24 mouse cellular contexts compared by ENCODE assay signal in the genomic region with DNA sequence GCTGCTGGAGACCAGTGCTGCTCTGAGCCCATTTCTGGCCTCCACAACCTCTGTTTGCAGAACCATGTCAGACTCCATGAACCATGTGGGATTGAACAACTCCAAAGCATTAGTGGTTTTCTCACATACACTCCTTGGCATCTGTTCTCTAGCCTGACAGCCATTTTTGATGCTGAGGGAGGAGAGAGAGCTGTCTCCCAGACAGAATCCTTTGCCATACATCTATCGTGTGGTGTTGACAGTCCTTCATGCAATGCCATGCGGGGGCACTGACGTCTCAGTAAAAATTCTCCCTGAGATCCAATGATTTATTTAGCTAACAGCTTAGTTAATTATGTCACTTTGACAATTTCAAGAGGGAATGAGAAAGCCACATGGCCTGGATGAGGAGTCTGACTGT.
DNase-seq lines count a peak whose midpoint lies in the region; ATAC-seq and TF ChIP-seq lines count a peak whose summit lies in the region.
"Had no signal": no experiment of that assay in that cellular context is flagged by ENCODE, and none has a peak within 500 bp of the region (broad histone marks: within the 10 kb centered on the region; RNA-seq: fewer than 3 reads in every experiment).

No protein-coding gene starts in this region.

- H3K9me3 ChIP-seq in forebrain, embryonic 15.5 days = no peaks in the 10 kb centered on the region
- no peaks in the 10 kb centered on the region for H3K9me3 ChIP-seq in forebrain, embryonic 12.5 days
- H3K9me3 ChIP-seq in forebrain, postnatal 0 days (ENCODE audit: low read length) = no peaks in the 10 kb centered on the region
- no peaks in the 10 kb centered on the region for H3K9me3 ChIP-seq in forebrain, embryonic 11.5 days (ENCODE audit: control insufficient read depth, low read length)
- no peaks in the 10 kb centered on the region for H3K9me3 ChIP-seq in midbrain, embryonic 11.5 days (ENCODE audit: control insufficient read depth, low read length)
- no peaks in the 10 kb centered on the region for H3K9me3 ChIP-seq in midbrain, embryonic 15.5 days
- H3K9me3 ChIP-seq: embryonic facial prominence, embryonic 13.5 days; embryonic facial prominence, embryonic 15.5 days had no signal

- no peak overlapping the region for H3K4me2 ChIP-seq in forebrain, embryonic 15.5 days (replicated peaks)
- no peak overlapping the region for H3K4me2 ChIP-seq in forebrain, embryonic 12.5 days
- H3K4me2 ChIP-seq in forebrain, postnatal 0 days (ENCODE audit: low read depth) = no peak overlapping the region
- H3K4me2 ChIP-seq in forebrain, embryonic 11.5 days (ENCODE audit: low read depth, low read length, severe bottlenecking) = no peak overlapping the region
- no peak overlapping the region for H3K4me2 ChIP-seq in midbrain, embryonic 11.5 days
- no peak overlapping the region for H3K4me2 ChIP-seq in midbrain, embryonic 15.5 days
- H3K4me2 ChIP-seq: embryonic facial prominence, embryonic 13.5 days; embryonic facial prominence, embryonic 15.5 days had no signal

- H3K9ac ChIP-seq in forebrain, embryonic 15.5 days (replicated peaks) = no peak overlapping the region
- H3K9ac ChIP-seq in forebrain, embryonic 12.5 days = no peak overlapping the region
- no peak overlapping the region for H3K9ac ChIP-seq in forebrain, postnatal 0 days
- H3K9ac ChIP-seq in forebrain, embryonic 11.5 days (ENCODE audit: low read length) = no peak overlapping the region
- no peak overlapping the region for H3K9ac ChIP-seq in midbrain, embryonic 11.5 days (ENCODE audit: low read length)
- no peak overlapping the region for H3K9ac ChIP-seq in midbrain, embryonic 15.5 days
- H3K9ac ChIP-seq: embryonic facial prominence, embryonic 13.5 days; embryonic facial prominence, embryonic 15.5 days had no signal

- peaks cover 16% of the 10 kb centered on the region; the same call in 1 of the 2 replicates for H3K4me1 ChIP-seq in forebrain, embryonic 15.5 days
- peaks cover 8% of the 10 kb centered on the region for H3K4me1 ChIP-seq in forebrain, embryonic 12.5 days
- no peaks in the 10 kb centered on the region for H3K4me1 ChIP-seq in forebrain, postnatal 0 days (ENCODE audit: insufficient read depth)
- peaks cover 2% of the 10 kb centered on the region for H3K4me1 ChIP-seq in forebrain, embryonic 11.5 days (replicated peaks; ENCODE audit: control insufficient read depth, insufficient read depth, low read length)
- no peaks in the 10 kb centered on the region for H3K4me1 ChIP-seq in midbrain, embryonic 11.5 days (ENCODE audit: control insufficient read depth, insufficient read depth, low read length)
- H3K4me1 ChIP-seq in midbrain, embryonic 15.5 days = peaks cover 5% of the 10 kb centered on the region; the same call in 1 of the 2 replicates
- H3K4me1 ChIP-seq: embryonic facial prominence, embryonic 15.5 days had no signal

- no peak overlapping the region for H3K27ac ChIP-seq in forebrain, embryonic 15.5 days (replicated peaks)
- H3K27ac ChIP-seq in forebrain, embryonic 12.5 days = no peak overlapping the region
- H3K27ac ChIP-seq in forebrain, postnatal 0 days (ENCODE audit: low read depth, low read length) = no peak overlapping the region
- no peak overlapping the region for H3K27ac ChIP-seq in forebrain, embryonic 11.5 days (ENCODE audit: low read depth, low read length)
- H3K27ac ChIP-seq in midbrain, embryonic 11.5 days (ENCODE audit: low read depth, low read length) = no peak overlapping the region
- no peak overlapping the region for H3K27ac ChIP-seq in midbrain, embryonic 15.5 days
- H3K27ac ChIP-seq: embryonic facial prominence, embryonic 13.5 days; embryonic facial prominence, embryonic 15.5 days had no signal

- H3K36me3 ChIP-seq in forebrain, embryonic 15.5 days = no peaks in the 10 kb centered on the region
- H3K36me3 ChIP-seq in forebrain, embryonic 12.5 days (replicated peaks) = no peaks in the 10 kb centered on the region
- no peaks in the 10 kb centered on the region for H3K36me3 ChIP-seq in forebrain, postnatal 0 days (ENCODE audit: insufficient read depth)
- H3K36me3 ChIP-seq in forebrain, embryonic 11.5 days (ENCODE audit: control insufficient read depth, insufficient read depth, low read length) = no peaks in the 10 kb centered on the region
- H3K36me3 ChIP-seq in midbrain, embryonic 11.5 days (ENCODE audit: control insufficient read depth, insufficient read depth, low read length) = no peaks in the 10 kb centered on the region
- no peaks in the 10 kb centered on the region for H3K36me3 ChIP-seq in midbrain, embryonic 15.5 days (replicated peaks)
- H3K36me3 ChIP-seq: embryonic facial prominence, embryonic 13.5 days; embryonic facial prominence, embryonic 15.5 days; G1E had no signal

- no peak for TF ChIP-seq CTCF in forebrain, postnatal 0 days (IDR thresholded peaks at IDR 0.05; ENCODE audit: low read depth)

- no peak overlapping the region for H3K4me3 ChIP-seq in forebrain, embryonic 15.5 days
- no peak overlapping the region for H3K4me3 ChIP-seq in forebrain, embryonic 12.5 days (replicated peaks)
- H3K4me3 ChIP-seq in forebrain, postnatal 0 days (ENCODE audit: low read depth, low read length) = no peak overlapping the region
- no peak overlapping the region for H3K4me3 ChIP-seq in forebrain, embryonic 11.5 days (ENCODE audit: low read depth, low read length)
- H3K4me3 ChIP-seq in midbrain, embryonic 11.5 days (ENCODE audit: low read depth, low read length) = no peak overlapping the region
- no peak overlapping the region for H3K4me3 ChIP-seq in midbrain, embryonic 15.5 days
- H3K4me3 ChIP-seq: embryonic facial prominence, embryonic 13.5 days; embryonic facial prominence, embryonic 15.5 days; erythroblast, embryonic 14.5 days had no signal

- H3K27me3 ChIP-seq in forebrain, embryonic 15.5 days = peaks cover 5% of the 10 kb centered on the region
- peaks cover 18% of the 10 kb centered on the region for H3K27me3 ChIP-seq in forebrain, embryonic 12.5 days
- H3K27me3 ChIP-seq in forebrain, postnatal 0 days (ENCODE audit: insufficient read depth, low read length) = no peaks in the 10 kb centered on the region
- H3K27me3 ChIP-seq in forebrain, embryonic 11.5 days (ENCODE audit: control insufficient read depth, insufficient read depth, low read length) = no peaks in the 10 kb centered on the region
- no peaks in the 10 kb centered on the region for H3K27me3 ChIP-seq in midbrain, embryonic 11.5 days (ENCODE audit: control insufficient read depth, insufficient read depth, low read length)
- no peaks in the 10 kb centered on the region for H3K27me3 ChIP-seq in midbrain, embryonic 15.5 days (replicated peaks)
- H3K27me3 ChIP-seq: CH12.LX; embryonic facial prominence, embryonic 13.5 days; embryonic facial prominence, embryonic 15.5 days had no signal

- peak; percentile 6 for DNase-seq in forebrain, postnatal 0 days
- DNase-seq in forebrain, embryonic 11.5 days (ENCODE audit: low spot score) = no peak
- peak; percentile 49 for DNase-seq in midbrain, embryonic 11.5 days (ENCODE audit: low spot score, missing footprints)
- DNase-seq in B cell, adult 2 months = no peak
- DNase-seq: adrenal gland, adult 8-10 months; adrenal gland, postnatal 14 days; adrenal gland, postnatal 36 days; cerebellum, adult 11 months; cerebellum, adult 18-20 months; cerebellum, adult 8-10 months; cerebellum, adult 9-11 months; cerebellum, postnatal 14 days; embryo, embryonic 11 days had no signal

- ATAC-seq in forebrain, embryonic 15.5 days (replicated peaks) = 0 out of 2 replicates have a peak, but pooled peaks have one; percentile 46
- ATAC-seq in forebrain, embryonic 12.5 days (ENCODE audit: low FRiP score) = no peak
- ATAC-seq in forebrain, postnatal 0 days = peak; percentile 82
- no peak for ATAC-seq in forebrain, embryonic 11.5 days (replicated peaks; ENCODE audit: low FRiP score)
- no peak for ATAC-seq in midbrain, embryonic 11.5 days (ENCODE audit: low FRiP score)
- ATAC-seq in midbrain, embryonic 15.5 days (replicated peaks) = no peak
- ATAC-seq: activated CD4-positive, CD25-positive, alpha-beta regulatory T cell, adult 4 months; CD4-positive, CD25-positive, alpha-beta regulatory T cell, adult 4 months; Patski had no signal

- 63% methylated on average over 3 of the region's 3 CpGs for WGBS in forebrain, embryonic 15.5 days
- WGBS in forebrain, embryonic 12.5 days = 87% methylated on average over 3 of the region's 3 CpGs
- WGBS in forebrain, postnatal 0 days = 55% methylated on average over 3 of the region's 3 CpGs
- WGBS in forebrain, embryonic 11.5 days = 90% methylated on average over 3 of the region's 3 CpGs
- WGBS in midbrain, embryonic 11.5 days = 94% methylated on average over 3 of the region's 3 CpGs
- 82% methylated on average over 3 of the region's 3 CpGs for WGBS in midbrain, embryonic 15.5 days

Comparison
In these comparisons a context has a peak if more than half of its experiments do, and no peak if none do; other contexts are left out.
1. ATAC-seq: peak in forebrain, embryonic 15.5 days (single experiment) and forebrain, postnatal 0 days (single experiment); none in forebrain, embryonic 12.5 days (single experiment), forebrain, embryonic 11.5 days (single experiment), midbrain, embryonic 11.5 days (single experiment) and midbrain, embryonic 15.5 days (single experiment).
2. DNase-seq: peak in forebrain, postnatal 0 days (single experiment) and midbrain, embryonic 11.5 days (single experiment); none in forebrain, embryonic 11.5 days (single experiment) and B cell, adult 2 months (0 of 2).